Mouse (Mus musculus) urinary bladder, adult 2 months (tissue): ENCODE data around the gene Dtd1. TPM values are rescaled to one million over a fixed set of nuclear protein-coding genes. Genes with fewer than 3 reads are reported as not detected.

Experiments
- DNase-seq: peaks from one replicate; pipeline ENCODE4 v3.0.0; 2022; ENCODE audit warnings: low spot score
- polyA plus RNA-seq: library from polyadenylated mRNA; depleted of rRNA; stranded (reverse); fragments of >200 nt; gene quantifications from 2 replicates; pipeline ENCODE4 v1.2.3, GENCODE M21; 2012; rRNA removed

The Dtd1 gene
- polyA plus RNA-seq, 1 experiment = 21.6 TPM

GRCm38 (mm10) chr2:144768375-144769117, 168.8 kb downstream of the Dtd1 start:
- DNase-seq = no peak

DNA sequence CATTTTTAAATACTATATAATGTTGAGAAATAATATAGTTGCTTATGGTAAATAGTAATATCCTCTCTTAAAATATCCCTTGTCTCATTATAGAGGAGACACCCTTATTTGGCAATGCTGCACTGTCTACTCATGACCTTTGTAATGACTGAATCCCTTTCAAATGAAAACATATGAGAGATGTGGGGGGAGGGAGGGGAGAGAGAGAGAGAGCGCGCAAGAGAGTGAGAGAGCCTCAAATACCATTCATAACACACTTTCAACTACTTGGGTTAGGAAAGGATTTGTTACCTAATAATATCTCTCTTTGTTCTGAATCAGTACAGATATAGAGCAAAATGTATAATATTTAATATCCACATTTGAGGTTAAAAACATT, 169.4 kb downstream of the Dtd1 start:
- no peak for DNase-seq

- no peak for DNase-seq
These were observed 169.9 kb downstream of the Dtd1 start for GRCm38 (mm10) chr2:144769556-144769955.

GRCm38 (mm10) chr2:144770452-144770941, 170.8 kb downstream of the Dtd1 start:
- no peak for DNase-seq

DNA sequence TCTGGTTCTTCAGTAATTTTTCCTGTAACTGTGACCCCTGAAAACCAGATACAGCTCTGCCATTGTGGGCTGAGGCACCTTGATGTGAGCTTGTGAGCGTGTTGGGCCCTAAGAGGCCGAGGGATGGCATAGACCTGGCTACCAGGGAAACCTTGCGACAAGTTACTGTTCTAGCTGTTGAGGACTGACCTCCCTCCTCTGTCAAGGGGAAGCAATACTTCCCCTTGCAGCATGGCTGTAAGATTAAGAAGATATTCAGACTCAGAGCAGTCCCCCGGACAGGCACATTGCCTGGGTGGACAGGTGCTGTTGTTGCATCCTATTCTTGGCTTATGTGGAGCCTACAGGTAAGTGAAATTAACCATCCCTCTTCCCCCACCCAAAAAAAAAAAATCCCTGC, 172.1 kb downstream of the Dtd1 start:
- DNase-seq = no peak

DNA sequence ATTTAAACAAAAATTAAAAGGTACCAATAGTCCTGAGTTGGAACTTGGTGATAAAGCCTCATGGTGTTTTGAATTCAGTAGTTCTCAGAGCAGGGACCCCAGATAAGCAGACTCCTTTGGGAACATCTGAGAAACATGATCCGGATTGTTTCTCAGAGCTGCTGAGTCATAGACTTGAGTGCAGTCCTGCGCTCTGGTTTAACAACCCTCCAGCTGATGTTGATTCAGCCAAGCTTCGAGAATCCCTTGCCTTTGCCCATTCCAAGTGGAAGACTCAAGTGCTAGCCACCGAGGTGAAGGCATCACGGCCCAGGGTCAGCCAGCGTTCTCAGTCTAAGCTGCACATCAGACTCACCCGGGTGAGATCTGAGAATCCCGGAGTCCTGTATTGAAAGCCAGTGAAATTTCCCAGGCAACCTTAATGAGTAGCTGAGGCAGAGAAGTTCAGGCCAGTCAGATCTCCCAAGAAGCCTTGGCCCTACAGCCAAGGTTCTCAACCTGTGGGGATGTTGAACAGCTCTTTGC, 175.0 kb downstream of the Dtd1 start:
- no peak for DNase-seq

- DNase-seq = no peak
These were observed 175.9 kb downstream of the Dtd1 start for GRCm38 (mm10) chr2:144775626-144776025.

GRCm38 (mm10) chr2:144779263-144779662, 179.6 kb downstream of the Dtd1 start:
- no peak for DNase-seq

- no peak for DNase-seq
These were observed 181.0 kb downstream of the Dtd1 start for GRCm38 (mm10) chr2:144780731-144781130.

GRCm38 (mm10) chr2:144781871-144782270, 182.2 kb downstream of the Dtd1 start:
- no peak for DNase-seq

- no peak for DNase-seq
These were observed 182.8 kb downstream of the Dtd1 start for GRCm38 (mm10) chr2:144782481-144782880.

- DNase-seq = no peak
These were observed 183.5 kb downstream of the Dtd1 start for GRCm38 (mm10) chr2:144783190-144783589.

DNA sequence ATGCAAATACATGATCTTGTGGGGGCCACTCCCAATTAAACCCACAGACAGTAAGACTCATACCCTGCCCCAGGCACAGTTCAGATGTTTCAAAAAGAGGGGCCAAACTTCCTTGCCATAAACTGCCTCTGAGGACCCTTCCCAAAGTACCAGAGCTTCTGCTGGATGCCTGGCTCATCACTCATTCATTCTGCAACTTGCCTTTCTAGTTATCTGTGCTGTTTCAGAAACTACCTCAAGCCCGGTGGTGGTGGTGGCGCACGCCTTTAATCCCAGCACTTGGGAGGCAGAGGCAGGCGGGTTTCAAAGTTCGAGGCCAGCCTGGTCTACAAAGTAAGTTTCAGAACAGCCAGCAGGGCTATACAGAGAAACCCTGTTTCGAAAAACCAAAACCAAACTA, 184.1 kb downstream of the Dtd1 start:
- DNase-seq = no peak

DNA sequence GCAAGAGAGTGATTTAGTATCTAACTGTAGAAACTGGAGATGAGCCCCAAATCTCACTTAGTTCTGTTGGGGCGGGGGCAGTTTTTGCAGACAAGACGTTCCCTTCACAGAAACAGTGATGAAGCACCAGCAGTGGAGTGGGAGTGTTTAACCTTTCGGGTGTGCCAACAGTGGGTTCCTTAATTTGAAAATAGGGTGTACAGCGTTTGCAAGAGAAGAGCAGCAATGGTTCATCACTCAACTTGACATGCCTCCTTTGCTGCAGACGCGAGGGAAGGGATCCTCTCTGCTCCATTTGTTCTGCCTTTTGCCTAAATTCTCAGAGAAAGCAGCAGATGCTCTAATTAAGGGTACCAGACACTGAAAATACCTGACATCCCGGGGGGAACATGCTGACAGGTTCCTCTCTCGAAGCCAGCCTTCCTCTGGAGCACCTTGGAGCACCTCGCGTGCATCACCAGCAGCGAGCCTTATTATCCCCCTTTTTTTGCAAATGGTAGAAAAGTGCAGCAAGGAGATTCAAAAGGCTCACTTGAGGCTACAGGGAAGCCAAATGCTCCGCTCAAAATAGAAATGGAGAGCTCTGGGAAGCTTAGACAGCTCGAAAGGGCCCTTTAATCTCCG, 192.1 kb downstream of the Dtd1 start:
- DNase-seq = no peak

DNA sequence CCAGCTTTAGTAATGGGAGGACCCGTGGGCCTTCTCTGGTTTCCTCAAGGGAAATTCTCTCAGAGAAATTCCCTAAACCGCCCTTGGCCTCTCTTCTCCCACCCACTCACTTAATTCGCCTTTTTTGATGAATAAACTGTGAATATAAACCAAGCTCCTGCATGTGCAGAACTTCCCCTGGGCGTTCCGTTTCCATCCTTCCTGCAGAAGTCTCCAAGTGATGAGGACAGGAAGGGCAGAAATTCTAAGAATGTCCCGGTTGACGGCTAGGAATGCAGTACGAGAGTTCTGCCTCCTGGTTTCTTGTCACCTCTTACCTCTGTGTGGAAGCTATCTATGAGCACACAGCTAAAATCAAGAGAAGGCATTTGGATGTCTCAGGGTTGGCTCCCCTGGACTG, 197.8 kb downstream of the Dtd1 start:
- DNase-seq = no peak

DNA sequence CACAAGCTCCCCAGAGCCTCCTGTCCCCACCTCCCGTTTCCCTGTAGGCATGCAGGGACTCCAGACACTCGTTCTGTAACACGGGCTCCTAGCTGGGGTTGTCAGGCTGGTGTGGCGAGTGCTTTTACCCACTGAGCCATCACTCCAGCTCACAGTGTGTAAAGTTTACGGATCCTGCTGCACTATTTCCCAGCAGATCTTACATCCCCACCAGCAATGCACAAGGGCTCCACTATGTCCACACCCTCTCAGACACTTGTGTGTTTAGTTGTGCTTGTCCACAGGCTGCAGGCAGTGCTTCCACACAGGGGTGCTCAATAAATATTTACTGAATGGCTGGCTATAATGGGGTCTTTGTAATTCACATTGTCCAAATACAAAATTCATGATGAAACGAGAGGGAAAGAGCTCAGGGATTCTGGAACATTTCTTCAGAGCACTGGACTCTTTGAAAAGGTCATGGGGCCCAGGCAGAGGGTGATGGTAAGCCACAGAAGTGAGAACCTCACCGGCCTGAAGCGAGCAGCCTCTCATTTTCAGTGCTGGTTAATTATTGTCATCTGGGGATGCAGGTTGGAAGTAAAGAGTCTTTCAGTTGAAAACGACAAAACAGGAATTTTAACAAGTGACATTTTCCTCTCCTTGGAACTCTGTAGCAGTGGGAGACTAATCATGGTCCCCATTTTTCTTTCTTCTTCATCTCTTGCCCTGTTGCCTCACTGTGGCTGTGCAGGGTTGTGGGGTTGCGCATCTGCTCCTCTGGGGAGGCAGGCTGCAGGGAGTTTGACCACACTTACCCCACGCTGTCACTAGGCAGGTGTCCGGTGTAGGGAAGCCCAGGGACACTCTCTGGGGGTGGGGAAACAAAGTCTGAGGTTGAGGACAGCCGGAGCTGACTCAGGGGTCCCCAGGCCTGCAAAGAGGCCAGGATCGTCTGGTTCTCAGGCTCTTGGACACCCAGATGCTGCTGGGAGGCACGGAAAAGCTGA, 208.4 kb downstream of the Dtd1 start:
- DNase-seq = no peak

Other genes with a start within 250 kb of the Dtd1 start
- 27.7 and 28.5 TPM in 2 replicates for gene Kat14, start 230.9 kb upstream of the Dtd1 start, polyA plus RNA-seq
- not detected in 2 replicates for gene Pet117, start 230.9 kb upstream of the Dtd1 start, polyA plus RNA-seq
- 2.1 and 2.7 TPM in 2 replicates for gene Dzank1, start 72.5 kb upstream of the Dtd1 start, polyA plus RNA-seq
- 15.4 and 16.2 TPM in 2 replicates for gene Polr3f, start 72.2 kb upstream of the Dtd1 start, polyA plus RNA-seq
- gene Rbbp9, start 49.0 kb upstream of the Dtd1 start, polyA plus RNA-seq = 36.1 and 36.8 TPM in 2 replicates
- gene Sec23b, start 43.7 kb upstream of the Dtd1 start, polyA plus RNA-seq = 42.7 and 51.4 TPM in 2 replicates
- 53.9 and 61.6 TPM in 2 replicates for gene Smim26, start 5.8 kb upstream of the Dtd1 start, polyA plus RNA-seq
- gene Scp2d1, start 223.8 kb downstream of the Dtd1 start, polyA plus RNA-seq = not detected in 2 replicates